Mouse (Mus musculus) intestine, postnatal 0 days (tissue): ENCODE measurements around the gene Slc38a10. TPM values are rescaled to one million over a fixed set of nuclear protein-coding genes. Genes with fewer than 3 reads are reported as not detected.
A peak's percentile ranks its signal among the peaks of the same experiment; 100 is the strongest.

ENCODE experiments used
- ATAC-seq: fragments of 200-750 bp; cut with Nextera tagmentation; 2 replicates; pipeline ENCODE4 v1.8.0; 2017; ENCODE audit warnings: mild to moderate bottlenecking, moderate TSS enrichment, moderate library complexity
- H3K27ac ChIP-seq: fragments of 300-500 bp; sonication (generic); 2 replicates; pipeline ENCODE4 v1.5.1; 2014; ENCODE audit warnings: mild to moderate bottlenecking, low read depth, low read length, moderate library complexity
- H3K27me3 ChIP-seq: fragments of 300-500 bp; sonication (generic); replicated peaks from 2 replicates; pipeline ENCODE4 v1.6.1; 2014; ENCODE audit warnings: low read length, mixed read lengths; ENCODE audit not compliant: control insufficient read depth, insufficient read depth
- H3K36me3 ChIP-seq: fragments of 300-500 bp; sonication (generic); 2 replicates; pipeline ENCODE4 v1.6.1; 2014; ENCODE audit warnings: mild to moderate bottlenecking, moderate library complexity; ENCODE audit not compliant: control insufficient read depth, insufficient read depth
- H3K4me1 ChIP-seq: fragments of 300-500 bp; sonication (generic); replicated peaks from 2 replicates; pipeline ENCODE4 v1.6.1; 2014; ENCODE audit warnings: antibody characterized with exemption, low read length, mixed read lengths; ENCODE audit not compliant: control insufficient read depth, insufficient read depth
- H3K4me2 ChIP-seq: fragments of 300-500 bp; sonication (generic); replicated peaks from 2 replicates; pipeline ENCODE4 v1.6.1; 2014; ENCODE audit warnings: low read depth, mild to moderate bottlenecking, moderate library complexity
- H3K4me3 ChIP-seq: fragments of 300-500 bp; sonication (generic); 2 replicates; pipeline ENCODE4 v1.5.1; 2014; ENCODE audit warnings: low read depth, low read length
- H3K9ac ChIP-seq: fragments of 300-500 bp; sonication (generic); 2 replicates; pipeline ENCODE4 v1.6.1; 2014; ENCODE audit warnings: mild to moderate bottlenecking, low read depth, low read length
- H3K9me3 ChIP-seq: fragments of 300-500 bp; sonication (generic); 2 replicates; pipeline ENCODE4 v1.6.1; 2016; ENCODE audit warnings: mixed run types; ENCODE audit not compliant: control insufficient read depth
- CTCF ChIP-seq: sonication (generic); IDR thresholded peaks from 2 replicates; pipeline ENCODE4 v1.5.1; 2016; ENCODE audit warnings: low read depth, mild to moderate bottlenecking, control low read depth, antibody characterized with exemption, moderate library complexity
- WGBS: fragments of 180-500 bp; shearing (Covaris S2); extraction: QIAGEN DNeasy Blood & Tissue Kit; methylation state at CpG from one replicate; pipeline ENCODE4 v1.1.7; 2014; 5-methylcytosine and 5-hydroxymethylcytosine counted together
- polyA plus RNA-seq: library from polyadenylated mRNA; unstranded; fragments of >200 nt; fragmentation: Nextera tagmentation; extraction: Ambion mirVana; gene quantifications from 2 replicates; pipeline ENCODE4 v1.2.1, GENCODE M21; 2015

The Slc38a10 gene
- polyA plus RNA-seq, 1 experiment from 2014 or later: 56.4 TPM

GRCm38 (mm10) chr11:120090661-120091060 lies 60.5 kb downstream of the Slc38a10 start:
- no peak for TF ChIP-seq CTCF
- no peak for ATAC-seq

GRCm38 (mm10) chr11:120086702-120087152 lies 64.4 kb downstream of the Slc38a10 start, which contains the start of gene Cep131:
Cep131 (minus strand) TSS chr11:120086827.
- Histone ChIP-seq H3K4me2 (peak within 1 kb of the TSS; percentile 99), H3K4me3 (peak within 1 kb of the TSS; percentile 86), H3K36me3 (peaks cover 25% of the 10 kb centered on the region), H3K9ac (peak within 1 kb of the TSS; percentile 84), H3K9me3 (no peaks in the 10 kb centered on the region), H3K4me1 (0 out of 2 replicates have a peak, but pooled peaks cover 2% of the 10 kb centered on the region), H3K27ac (peak within 1 kb of the TSS; percentile 16; the same call in 1 of the 2 replicates), H3K27me3 (no peaks in the 10 kb centered on the region)
- TF ChIP-seq CTCF: no peak
- under 1% methylated on average over 42 of the region's 42 CpGs for WGBS
- peak; percentile 99 for ATAC-seq

More at GRCm38 (mm10) chr11:120090661-120091060, 60.5 kb downstream of the Slc38a10 start:
- Histone ChIP-seq H3K4me1 (0 out of 2 replicates have a peak, but pooled peaks cover 2% of the 10 kb centered on the region), H3K4me3 (no peak overlapping the region), H3K36me3 (peaks cover 50% of the 10 kb centered on the region), H3K9ac (no peak overlapping the region), H3K27ac (no peak overlapping the region; the same call in 1 of the 2 replicates), H3K9me3 (no peaks in the 10 kb centered on the region), H3K27me3 (no peaks in the 10 kb centered on the region), H3K4me2 (no peak overlapping the region)
- 91% methylated on average over 4 of the region's 4 CpGs for WGBS

GRCm38 (mm10) chr11:120085891-120086627 lies 65.1 kb downstream of the Slc38a10 start:
- Histone ChIP-seq H3K4me2 (peak overlapping the region; percentile 99), H3K9ac (peak overlapping the region; percentile 84), H3K36me3 (peaks cover 18% of the 10 kb centered on the region), H3K27me3 (no peaks in the 10 kb centered on the region), H3K4me3 (peak overlapping the region; percentile 86), H3K4me1 (0 out of 2 replicates have a peak, but pooled peaks cover 2% of the 10 kb centered on the region), H3K9me3 (no peaks in the 10 kb centered on the region), H3K27ac (peak overlapping the region; percentile 16; the same call in 1 of the 2 replicates)
- TF ChIP-seq CTCF: peak; percentile 28
- WGBS: under 1% methylated on average over 23 of the region's 25 CpGs
- peak; percentile 39 for ATAC-seq

- H3K27me3 ChIP-seq: no peaks in the 10 kb centered on the region
- WGBS: 80% methylated on average over 6 of the region's 6 CpGs
- H3K27ac ChIP-seq: no peak overlapping the region
- no peak for ATAC-seq
- H3K36me3 ChIP-seq: peaks cover 58% of the 10 kb centered on the region
- no peaks in the 10 kb centered on the region for H3K9me3 ChIP-seq
- H3K4me2 ChIP-seq: no peak overlapping the region
- TF ChIP-seq CTCF: no peak
- no peak overlapping the region for H3K9ac ChIP-seq
- H3K4me3 ChIP-seq: no peak overlapping the region
- H3K4me1 ChIP-seq: no peaks in the 10 kb centered on the region
These were observed 70.9 kb downstream of the Slc38a10 start for GRCm38 (mm10) chr11:120080282-120080681.

- 67% methylated on average over 3 of the region's 3 CpGs for WGBS
- Histone ChIP-seq H3K36me3 (peaks cover 67% of the 10 kb centered on the region), H3K9ac (no peak overlapping the region)
These were observed 75.0 kb downstream of the Slc38a10 start for GRCm38 (mm10) chr11:120076191-120076590.

GRCm38 (mm10) chr11:120072986-120073647 lies 78.0 kb downstream of the Slc38a10 start:
- TF ChIP-seq CTCF: peak; percentile 63

More at GRCm38 (mm10) chr11:120076191-120076590, 75.0 kb downstream of the Slc38a10 start:
- H3K9me3 ChIP-seq: no peaks in the 10 kb centered on the region
- no peak for TF ChIP-seq CTCF
- H3K4me1 ChIP-seq: no peaks in the 10 kb centered on the region
- no peak for ATAC-seq
- H3K4me2 ChIP-seq: no peak overlapping the region
- no peak overlapping the region for H3K27ac ChIP-seq
- H3K4me3 ChIP-seq: no peak overlapping the region
- H3K27me3 ChIP-seq: no peaks in the 10 kb centered on the region

More at GRCm38 (mm10) chr11:120072986-120073647, 78.0 kb downstream of the Slc38a10 start:
- no peak overlapping the region for H3K27ac ChIP-seq
- no peaks in the 10 kb centered on the region for H3K4me1 ChIP-seq
- no peaks in the 10 kb centered on the region for H3K9me3 ChIP-seq
- peaks cover 67% of the 10 kb centered on the region; the same call in 1 of the 2 replicates for H3K36me3 ChIP-seq
- no peaks in the 10 kb centered on the region for H3K27me3 ChIP-seq
- H3K4me3 ChIP-seq: no peak overlapping the region
- no peak overlapping the region for H3K9ac ChIP-seq
- 91% methylated on average over 9 of the region's 9 CpGs for WGBS
- no peak for ATAC-seq
- H3K4me2 ChIP-seq: no peak overlapping the region
